Mouse (Mus musculus) myocyte (in vitro differentiated cells): ENCODE measurements around the gene Krit1.
"Not testable (repeated sequence)": the region's sequence is repeated elsewhere in the genome, so short reads cannot be mapped to it uniquely, and the experiment has no call there.

ENCODE experiments used
- MAX ChIP-seq: IDR thresholded peaks from one replicate; pipeline ENCODE4 v1.6.1; 2011; ENCODE audit warnings: low read depth, mild to moderate bottlenecking, control low read depth
- POLR2A ChIP-seq: IDR thresholded peaks from one replicate; pipeline ENCODE4 v1.6.1; 2011; ENCODE audit warnings: low read depth, mild to moderate bottlenecking, control low read depth, moderate library complexity; ENCODE audit not compliant: insufficient read length
- POLR2AphosphoS2 ChIP-seq: IDR thresholded peaks from one replicate; pipeline ENCODE4 v1.6.1; 2011; ENCODE audit warnings: low read depth, control low read depth; ENCODE audit not compliant: insufficient read length
- REST ChIP-seq: IDR thresholded peaks from one replicate; pipeline ENCODE4 v1.6.1; 2011; ENCODE audit warnings: mild to moderate bottlenecking, control low read depth, moderate library complexity; ENCODE audit not compliant: insufficient read depth, insufficient read length
- TCF12 ChIP-seq: IDR thresholded peaks from one replicate; pipeline ENCODE4 v1.6.1; 2011; ENCODE audit warnings: mild to moderate bottlenecking, control low read depth; ENCODE audit not compliant: poor library complexity, insufficient read depth, severe bottlenecking

GRCm38 (mm10) chr5:3798656-3799055 is 4.3 kb upstream of the Krit1 start:
- TF ChIP-seq POLR2AphosphoS2, REST, MAX, POLR2A, TCF12: not testable (repeated sequence)
